Comparison of ENCODE assay signal across 8 mouse cellular contexts in the genomic region with DNA sequence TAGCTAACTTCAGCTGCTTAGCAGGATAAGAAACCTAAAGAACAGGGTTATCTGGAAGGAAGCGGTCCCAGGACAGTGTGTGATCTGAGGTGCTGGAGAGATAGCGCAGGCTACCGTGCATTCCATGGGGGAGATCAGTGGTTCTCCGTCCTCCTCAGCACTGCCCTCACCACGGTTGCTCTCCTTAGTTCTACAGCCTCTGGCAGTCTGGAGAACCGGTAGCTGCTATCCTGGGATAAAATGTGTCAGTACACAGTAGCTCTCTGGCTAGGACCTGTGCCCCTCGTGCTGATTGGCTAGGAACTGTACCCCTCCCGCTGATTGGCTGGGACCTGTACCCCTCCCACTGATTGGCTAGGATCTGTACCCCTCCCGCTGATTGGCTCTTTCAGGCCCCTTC. TPM values are rescaled to one million over a fixed set of nuclear protein-coding genes. Genes with fewer than 3 reads are reported as not detected.
DNase-seq lines count a peak whose midpoint lies in the region; ATAC-seq lines count a peak whose summit lies in the region.

No protein-coding gene starts in this region.

- peak overlapping the region; percentile 30 for H3K4me3 ChIP-seq in hindbrain, embryonic 13.5 days
- peak overlapping the region; percentile 14 for H3K4me3 ChIP-seq in midbrain, embryonic 16.5 days (ENCODE audit: low read depth, low read length)

- peaks cover 10% of the 10 kb centered on the region; the same call in 1 of the 2 replicates for H3K4me1 ChIP-seq in hindbrain, embryonic 13.5 days (replicated peaks)
- no peaks in the 10 kb centered on the region for H3K4me1 ChIP-seq in midbrain, embryonic 16.5 days (ENCODE audit: control insufficient read depth, insufficient read depth, low read length)

- peak; percentile 91 for ATAC-seq in hindbrain, embryonic 13.5 days (ENCODE audit: low FRiP score)
- peak; percentile 85 for ATAC-seq in midbrain, embryonic 16.5 days
- ATAC-seq in CD4-positive, CD25-positive, alpha-beta regulatory T cell, adult 4 months: no peak

- H3K36me3 ChIP-seq in hindbrain, embryonic 13.5 days: no peaks in the 10 kb centered on the region
- no peaks in the 10 kb centered on the region for H3K36me3 ChIP-seq in midbrain, embryonic 16.5 days (ENCODE audit: control insufficient read depth, insufficient read depth, low read length)

- whole genome bisulfite sequencing in hindbrain, embryonic 13.5 days: 14% methylated on average over 9 of the region's 9 CpGs
- 14% methylated on average over 9 of the region's 9 CpGs for WGBS in midbrain, embryonic 16.5 days

- DNase-seq in cerebellum, adult 11-12 months: peak; percentile 29
- DNase-seq in cerebellum, adult 8-10 months: no peak
- peak; percentile 39 for DNase-seq in thymus, postnatal 14 days
- no peak for DNase-seq in thymus, postnatal 10 days (ENCODE audit: low spot score in 2 of 2)
- no peak for DNase-seq in left cerebral cortex, adult 8-10 months (ENCODE audit: low spot score in 2 of 2)

- H3K9ac ChIP-seq in hindbrain, embryonic 13.5 days: no peak overlapping the region
- peak overlapping the region; percentile 42; the same call in 1 of the 2 replicates for H3K9ac ChIP-seq in midbrain, embryonic 16.5 days (ENCODE audit: low read depth, low read length)

- peaks cover 5% of the 10 kb centered on the region; the same call in 1 of the 2 replicates for H3K27me3 ChIP-seq in hindbrain, embryonic 13.5 days
- no peaks in the 10 kb centered on the region for H3K27me3 ChIP-seq in midbrain, embryonic 16.5 days (ENCODE audit: control insufficient read depth, insufficient read depth, low read depth, low read length)

- H3K4me2 ChIP-seq in hindbrain, embryonic 13.5 days: peak overlapping the region; percentile 51
- peak overlapping the region; percentile 43 for H3K4me2 ChIP-seq in midbrain, embryonic 16.5 days (ENCODE audit: low read length)

- H3K27ac ChIP-seq in hindbrain, embryonic 13.5 days: no peak overlapping the region
- no peak overlapping the region for H3K27ac ChIP-seq in midbrain, embryonic 16.5 days (ENCODE audit: low read length)

- no peaks in the 10 kb centered on the region for H3K9me3 ChIP-seq in hindbrain, embryonic 13.5 days
- H3K9me3 ChIP-seq in midbrain, embryonic 16.5 days (replicated peaks; ENCODE audit: control insufficient read depth, low read length, poor library complexity, severe bottlenecking): no peaks in the 10 kb centered on the region

RNA-seq across cellular contexts. Expression of a gene that starts 58.1 kb away (rescaled TPM):
- not detected in 2 replicates for polyA plus RNA-seq in hindbrain, embryonic 13.5 days (2015; fragmentation: Nextera tagmentation; extraction: Ambion mirVana)
- 0.12 TPM in 1 of 2 replicates, not detected in the other for polyA plus RNA-seq in midbrain, embryonic 16.5 days (2015; fragmentation: Nextera tagmentation; extraction: Ambion mirVana)
- not detected for total RNA-seq in left cerebral cortex, adult 8-10 months (2022)
- polyA plus RNA-seq in CD4-positive, CD25-positive, alpha-beta regulatory T cell, adult 4 months (2017; shearing (Covaris generic)): under 1 TPM in 1 of 2 experiments, not detected in 1; 0.16 TPM

Comparison
In these comparisons a context has a peak if more than half of its experiments do, and no peak if none do; other contexts are left out.
1. DNase-seq: peak in cerebellum, adult 11-12 months (single experiment) and thymus, postnatal 14 days (single experiment); none in cerebellum, adult 8-10 months (single experiment), thymus, postnatal 10 days (0 of 2) and left cerebral cortex, adult 8-10 months (0 of 2).